Mouse (Mus musculus) neural tube, embryonic 12.5 days (tissue): ENCODE results near the gene Kmt5a. TPM values are rescaled to one million over a fixed set of nuclear protein-coding genes. Genes with fewer than 3 reads are reported as not detected.
"Not testable (repeated sequence)": the region's sequence is repeated elsewhere in the genome, so short reads cannot be mapped to it uniquely, and the experiment has no call there.

Experiments
- ATAC-seq: fragments of 200-750 bp; cut with Nextera tagmentation; 2 replicates; pipeline ENCODE4 v1.8.0; 2017; ENCODE audit warnings: low read depth, mild to moderate bottlenecking, moderate TSS enrichment, moderate library complexity; ENCODE audit not compliant: low FRiP score
- H3K27ac ChIP-seq: fragments of 300-500 bp; sonication (generic); 2 replicates; pipeline ENCODE4 v1.5.1; 2016
- H3K27me3 ChIP-seq: fragments of 300-500 bp; sonication (generic); replicated peaks from 2 replicates; pipeline ENCODE4 v1.6.1; 2016; ENCODE audit warnings: mild to moderate bottlenecking
- H3K36me3 ChIP-seq: fragments of 300-500 bp; sonication (generic); 2 replicates; pipeline ENCODE4 v1.6.1; 2016; ENCODE audit warnings: mild to moderate bottlenecking
- H3K4me1 ChIP-seq: fragments of 300-500 bp; sonication (generic); 2 replicates; pipeline ENCODE4 v1.6.1; 2016
- H3K4me2 ChIP-seq: fragments of 300-500 bp; sonication (generic); replicated peaks from 2 replicates; pipeline ENCODE4 v1.6.1; 2016; ENCODE audit warnings: mild to moderate bottlenecking
- H3K4me3 ChIP-seq: fragments of 300-500 bp; sonication (generic); 2 replicates; pipeline ENCODE4 v1.5.1; 2016
- H3K9ac ChIP-seq: fragments of 300-500 bp; sonication (generic); 2 replicates; pipeline ENCODE4 v1.6.1; 2016; ENCODE audit warnings: mild to moderate bottlenecking
- H3K9me3 ChIP-seq: fragments of 300-500 bp; sonication (generic); 2 replicates; pipeline ENCODE4 v1.6.1; 2016; ENCODE audit warnings: mild to moderate bottlenecking
- WGBS: fragments of 180-500 bp; shearing (Covaris S2); methylation state at CpG from one replicate; pipeline ENCODE4 v1.1.7; 2016; 5-methylcytosine and 5-hydroxymethylcytosine counted together
- polyA plus RNA-seq: library from polyadenylated mRNA; unstranded; fragments of >200 nt; fragmentation: Nextera tagmentation; extraction: Ambion mirVana; gene quantifications from 2 replicates; pipeline ENCODE4 v1.2.1, GENCODE M21; 2016

Kmt5a gene
- polyA plus RNA-seq, 1 experiment from 2014 or later = 81.3 TPM

GRCm38 (mm10) chr5:124493455-124493854 is 53.7 kb downstream of the Kmt5a start:
- no peak overlapping the region for H3K4me3 ChIP-seq
- no peak for ATAC-seq

GRCm38 (mm10) chr5:124495547-124495946 is 55.8 kb downstream of the Kmt5a start:
- Histone ChIP-seq H3K4me1 (0 out of 2 replicates have a peak, but pooled peaks cover 7% of the 10 kb centered on the region), H3K27me3 (no peaks in the 10 kb centered on the region), H3K36me3 (peaks cover 40% of the 10 kb centered on the region), H3K27ac (no peak overlapping the region), H3K4me3 (no peak overlapping the region), H3K9me3 (no peaks in the 10 kb centered on the region), H3K9ac (no peak overlapping the region), H3K4me2 (no peak overlapping the region)
- WGBS = 54% methylated on average over 7 of the region's 7 CpGs
- no peak for ATAC-seq

More at GRCm38 (mm10) chr5:124493455-124493854, 53.7 kb downstream of the Kmt5a start:
- H3K4me2 ChIP-seq = no peak overlapping the region
- no peak overlapping the region for H3K9ac ChIP-seq
- no peaks in the 10 kb centered on the region for H3K27me3 ChIP-seq
- no peaks in the 10 kb centered on the region for H3K9me3 ChIP-seq
- H3K4me1 ChIP-seq = 0 out of 2 replicates have a peak, but pooled peaks cover 7% of the 10 kb centered on the region
- H3K27ac ChIP-seq = no peak overlapping the region
- WGBS = 91% methylated on average over 11 of the region's 11 CpGs
- peaks cover 46% of the 10 kb centered on the region for H3K36me3 ChIP-seq

- Histone ChIP-seq H3K4me2 (no peak overlapping the region), H3K27ac (no peak overlapping the region), H3K9me3 (no peaks in the 10 kb centered on the region), H3K4me3 (no peak overlapping the region), H3K4me1 (0 out of 2 replicates have a peak, but pooled peaks cover 7% of the 10 kb centered on the region), H3K36me3 (peaks cover 33% of the 10 kb centered on the region), H3K9ac (no peak overlapping the region), H3K27me3 (no peaks in the 10 kb centered on the region)
- ATAC-seq = no peak
- WGBS = 76% methylated on average over 15 of the region's 15 CpGs
Measured at GRCm38 (mm10) chr5:124496614-124497514, 57.1 kb downstream of the Kmt5a start.

GRCm38 (mm10) chr5:124498221-124498876 is 58.6 kb downstream of the Kmt5a start:
- Histone ChIP-seq H3K4me3 (no peak overlapping the region), H3K9me3 (no peaks in the 10 kb centered on the region), H3K36me3 (peaks cover 30% of the 10 kb centered on the region), H3K4me1 (0 out of 2 replicates have a peak, but pooled peaks cover 7% of the 10 kb centered on the region), H3K4me2 (no peak overlapping the region), H3K27ac (no peak overlapping the region), H3K27me3 (no peaks in the 10 kb centered on the region), H3K9ac (no peak overlapping the region)
- no peak for ATAC-seq
- 74% methylated on average over 9 of the region's 9 CpGs for WGBS

- no peaks in the 10 kb centered on the region for H3K27me3 ChIP-seq
- WGBS = 9% methylated on average over 5 of the region's 5 CpGs
- peaks cover 27% of the 10 kb centered on the region for H3K36me3 ChIP-seq
- H3K9me3 ChIP-seq = no peaks in the 10 kb centered on the region
- H3K4me3 ChIP-seq = no peak overlapping the region
- no peak overlapping the region for H3K9ac ChIP-seq
- H3K4me1 ChIP-seq = 0 out of 2 replicates have a peak, but pooled peaks cover 7% of the 10 kb centered on the region
- no peak overlapping the region for H3K27ac ChIP-seq
- no peak for ATAC-seq
- H3K4me2 ChIP-seq = no peak overlapping the region
Measured at GRCm38 (mm10) chr5:124499001-124499400, 59.3 kb downstream of the Kmt5a start.

- not testable (repeated sequence) for H3K4me3 ChIP-seq, ATAC-seq, H3K4me2 ChIP-seq, H3K9me3 ChIP-seq, H3K4me1 ChIP-seq, H3K27ac ChIP-seq, H3K27me3 ChIP-seq, H3K9ac ChIP-seq
- H3K36me3 ChIP-seq = peaks cover 24% of the 10 kb centered on the region
- 85% methylated on average over 2 of the region's 4 CpGs for WGBS
Measured at GRCm38 (mm10) chr5:124500037-124500436, 60.3 kb downstream of the Kmt5a start.

- ATAC-seq = no peak
- Histone ChIP-seq H3K27ac (no peak overlapping the region), H3K9me3 (no peaks in the 10 kb centered on the region), H3K9ac (no peak overlapping the region), H3K4me1 (0 out of 2 replicates have a peak, but pooled peaks cover 6% of the 10 kb centered on the region), H3K36me3 (peaks cover 24% of the 10 kb centered on the region), H3K27me3 (no peaks in the 10 kb centered on the region), H3K4me2 (no peak overlapping the region), H3K4me3 (no peak overlapping the region)
- 97% methylated on average over 3 of the region's 3 CpGs for WGBS
Measured at GRCm38 (mm10) chr5:124500573-124500972, 60.8 kb downstream of the Kmt5a start.

GRCm38 (mm10) chr5:124501541-124501940 is 61.8 kb downstream of the Kmt5a start:
- Histone ChIP-seq H3K27me3 (no peaks in the 10 kb centered on the region), H3K4me3 (no peak overlapping the region), H3K4me1 (no peaks in the 10 kb centered on the region), H3K27ac (no peak overlapping the region), H3K9me3 (no peaks in the 10 kb centered on the region), H3K9ac (no peak overlapping the region), H3K4me2 (no peak overlapping the region), H3K36me3 (peaks cover 25% of the 10 kb centered on the region)
- no peak for ATAC-seq
- WGBS = 94% methylated on average over 10 of the region's 10 CpGs

GRCm38 (mm10) chr5:124503742-124504141 is 64.0 kb downstream of the Kmt5a start:
- no peak overlapping the region for H3K4me2 ChIP-seq
- H3K27ac ChIP-seq = no peak overlapping the region
- ATAC-seq = no peak
- no peak overlapping the region for H3K9ac ChIP-seq
- H3K4me3 ChIP-seq = no peak overlapping the region
- H3K9me3 ChIP-seq = no peaks in the 10 kb centered on the region
- H3K36me3 ChIP-seq = peaks cover 25% of the 10 kb centered on the region
- no peaks in the 10 kb centered on the region for H3K27me3 ChIP-seq
- WGBS = 69% methylated on average over 14 of the region's 14 CpGs
- H3K4me1 ChIP-seq = no peaks in the 10 kb centered on the region

GRCm38 (mm10) chr5:124505235-124505634 is 65.5 kb downstream of the Kmt5a start:
- Histone ChIP-seq H3K4me1 (no peaks in the 10 kb centered on the region), H3K4me2 (no peak overlapping the region), H3K27ac (no peak overlapping the region), H3K9ac (no peak overlapping the region), H3K36me3 (peaks cover 31% of the 10 kb centered on the region), H3K27me3 (no peaks in the 10 kb centered on the region), H3K4me3 (no peak overlapping the region), H3K9me3 (no peaks in the 10 kb centered on the region)
- ATAC-seq = no peak
- 96% methylated on average over 4 of the region's 4 CpGs for WGBS

- no peak overlapping the region for H3K4me2 ChIP-seq
- peaks cover 22% of the 10 kb centered on the region for H3K36me3 ChIP-seq
- H3K27ac ChIP-seq = no peak overlapping the region
- no peaks in the 10 kb centered on the region for H3K27me3 ChIP-seq
- no peaks in the 10 kb centered on the region for H3K9me3 ChIP-seq
- H3K4me1 ChIP-seq = no peaks in the 10 kb centered on the region
- H3K4me3 ChIP-seq = no peak overlapping the region
- ATAC-seq = no peak
- H3K9ac ChIP-seq = no peak overlapping the region
- 77% methylated on average over 10 of the region's 10 CpGs for WGBS
Measured at GRCm38 (mm10) chr5:124506731-124507359, 67.1 kb downstream of the Kmt5a start.

GRCm38 (mm10) chr5:124509200-124509599 is 69.5 kb downstream of the Kmt5a start:
- H3K36me3 ChIP-seq = peaks cover 23% of the 10 kb centered on the region
- H3K9ac ChIP-seq = no peak overlapping the region
- no peak overlapping the region for H3K27ac ChIP-seq
- WGBS = 94% methylated on average over 6 of the region's 6 CpGs
- H3K9me3 ChIP-seq = no peaks in the 10 kb centered on the region
- no peaks in the 10 kb centered on the region for H3K27me3 ChIP-seq
- H3K4me1 ChIP-seq = no peaks in the 10 kb centered on the region
- H3K4me3 ChIP-seq = no peak overlapping the region
- no peak overlapping the region for H3K4me2 ChIP-seq
- no peak for ATAC-seq
